Mouse (Mus musculus) erythroid progenitor cell, adult 5-6 weeks (primary cell): ENCODE data around the gene Gpr137. TPM values are rescaled to one million over a fixed set of nuclear protein-coding genes. Genes with fewer than 3 reads are reported as not detected.

Experiments
- ATAC-seq: replicated peaks from 2 replicates; pipeline ENCODE4 v1.8.0; 2016; ENCODE audit warnings: moderate number of reproducible peaks, mild to moderate bottlenecking, moderate TSS enrichment, inconsistent platforms; ENCODE audit not compliant: poor library complexity, low FRiP score, severe bottlenecking
- total RNA-seq, 2 experiments: library from RNA; stranded (forward) in 1 of 2; stranded (reverse) in 1 of 2; fragments of 150-400 nt in 1 of 2; fragments of 186-747, 209-891 nt in 1 of 2; gene quantifications; 2 replicates each; pipeline versions ENCODE4 v1.2.3 to v1.2.4; 2015 to 2017; ENCODE audit warnings: low replicate concordance in 2 of 2

Gene Gpr137
- total RNA-seq, 2 experiments from 2014 or later = 2.9 TPM; not detected in 1

- ATAC-seq = peak; percentile 69
Observed at GRCm38 (mm10) chr19:6974211-6975205, 32.2 kb upstream of the Gpr137 start, which contains the start of gene Ppp1r14b. TSS of gene Ppp1r14b (plus strand) at chr19:6974968.

- ATAC-seq = no peak
Observed at GRCm38 (mm10) chr19:6973581-6974190, 31.4 kb upstream of the Gpr137 start.

GRCm38 (mm10) chr19:6972247-6972917 lies 30.1 kb upstream of the Gpr137 start:
- no peak for ATAC-seq

DNA sequence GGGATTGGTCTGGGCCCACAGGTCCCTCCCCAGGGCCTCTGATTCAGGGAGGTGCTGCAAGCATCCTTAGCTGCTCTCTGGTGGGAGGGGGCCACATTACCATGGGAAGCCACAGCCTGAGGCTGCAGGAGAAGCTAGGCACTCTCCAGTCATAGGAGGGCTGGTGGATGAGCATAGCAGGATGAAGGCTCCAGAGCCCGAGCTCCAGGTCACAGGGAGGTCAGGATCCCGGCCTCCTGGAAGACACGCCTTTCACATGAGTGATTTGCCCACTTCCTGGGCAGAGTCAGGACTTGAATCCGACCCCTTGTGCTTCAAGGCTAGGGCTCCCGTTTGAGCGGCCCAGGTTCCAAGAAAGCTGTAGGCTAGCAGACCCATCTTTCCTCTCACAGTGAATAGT lies 29.4 kb upstream of the Gpr137 start:
- no peak for ATAC-seq

GRCm38 (mm10) chr19:6970460-6971085 lies 28.3 kb upstream of the Gpr137 start:
- ATAC-seq = no peak

DNA sequence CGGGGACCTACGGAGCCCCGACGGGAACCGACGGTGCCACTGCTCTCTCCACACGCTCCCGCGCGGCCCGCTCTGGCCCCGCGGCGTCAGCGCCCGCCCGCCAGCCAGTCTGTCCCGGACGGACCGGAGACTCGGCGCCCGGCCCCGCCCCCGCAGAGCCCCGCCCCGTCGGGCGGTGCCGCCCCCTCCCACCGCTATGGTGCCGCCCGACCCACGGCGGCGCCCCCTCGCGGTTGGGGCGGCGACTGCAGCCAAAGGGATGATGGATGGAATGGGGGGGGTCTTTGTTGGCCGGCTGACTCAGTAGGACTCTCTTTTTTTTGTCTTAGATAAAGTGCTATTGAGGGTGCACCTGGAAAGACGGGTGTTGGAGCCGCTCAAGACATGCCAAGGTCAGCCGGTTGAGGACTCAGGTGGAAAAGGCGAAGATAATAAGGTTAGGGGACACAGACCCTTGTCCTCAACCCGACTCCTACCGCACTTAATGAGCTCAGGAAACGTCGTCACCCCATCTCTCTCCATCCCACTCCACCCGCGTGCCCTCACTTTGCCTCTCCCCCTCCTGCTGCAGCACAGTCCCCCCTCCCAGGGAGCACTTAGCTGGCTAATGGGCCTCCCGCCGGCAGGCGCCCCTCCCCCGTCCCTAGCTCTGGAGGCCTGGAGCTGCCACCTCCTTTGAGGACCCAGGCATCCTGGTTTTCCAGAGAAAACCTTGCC lies 27.5 kb upstream of the Gpr137 start:
- ATAC-seq = peak; percentile 61

- ATAC-seq = no peak
Observed at GRCm38 (mm10) chr19:6969291-6969664, 27.0 kb upstream of the Gpr137 start.

- no peak for ATAC-seq
Observed at GRCm38 (mm10) chr19:6968491-6969271, 26.4 kb upstream of the Gpr137 start.

DNA sequence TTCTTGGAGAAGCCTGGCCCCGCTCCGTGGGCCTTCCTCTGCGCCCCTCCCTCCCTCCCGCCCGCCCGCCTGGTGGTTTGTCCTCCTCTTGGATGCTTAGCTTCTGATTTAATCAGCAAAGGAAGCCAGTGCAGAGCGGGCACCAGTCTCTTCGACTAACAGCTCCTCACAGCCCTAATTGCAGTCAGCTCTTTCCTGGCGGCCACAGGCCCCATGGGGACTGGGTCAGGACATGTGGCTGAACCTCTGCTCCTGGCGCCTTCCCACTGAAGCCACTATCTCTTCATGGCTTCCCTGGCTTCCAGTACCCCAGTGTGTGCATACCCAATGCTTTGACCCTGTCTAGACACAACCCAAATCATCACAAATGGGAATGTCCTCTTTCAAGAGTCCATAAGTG lies 14.2 kb upstream of the Gpr137 start:
- ATAC-seq = no peak

DNA sequence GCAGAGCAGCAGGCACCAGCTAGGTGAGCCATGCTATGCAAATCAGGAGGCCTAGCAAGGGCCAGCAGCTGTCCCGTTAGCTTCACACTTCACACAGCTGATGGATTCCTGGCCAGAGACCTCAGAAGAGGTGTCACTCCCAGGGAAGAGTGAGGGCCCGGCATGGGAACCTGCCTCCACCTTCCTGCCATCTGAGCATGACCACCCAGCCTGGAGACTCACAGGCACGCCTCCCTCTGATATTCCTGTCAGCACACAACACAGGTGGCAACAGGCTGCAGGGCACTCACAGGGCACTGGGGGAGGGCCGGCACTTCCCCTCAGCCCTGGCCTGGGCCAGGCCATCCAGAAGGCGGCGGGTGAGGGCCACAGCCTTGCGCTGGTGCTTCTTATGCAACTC lies 13.1 kb upstream of the Gpr137 start:
- no peak for ATAC-seq

- no peak for ATAC-seq
Observed at GRCm38 (mm10) chr19:6954046-6954445, 11.8 kb upstream of the Gpr137 start.

- ATAC-seq = no peak
Observed at GRCm38 (mm10) chr19:6952712-6953037, 10.4 kb upstream of the Gpr137 start.

GRCm38 (mm10) chr19:6951994-6952711 lies 9.9 kb upstream of the Gpr137 start:
- peak; percentile 31; the same call in 1 of the 2 replicates for ATAC-seq

DNA sequence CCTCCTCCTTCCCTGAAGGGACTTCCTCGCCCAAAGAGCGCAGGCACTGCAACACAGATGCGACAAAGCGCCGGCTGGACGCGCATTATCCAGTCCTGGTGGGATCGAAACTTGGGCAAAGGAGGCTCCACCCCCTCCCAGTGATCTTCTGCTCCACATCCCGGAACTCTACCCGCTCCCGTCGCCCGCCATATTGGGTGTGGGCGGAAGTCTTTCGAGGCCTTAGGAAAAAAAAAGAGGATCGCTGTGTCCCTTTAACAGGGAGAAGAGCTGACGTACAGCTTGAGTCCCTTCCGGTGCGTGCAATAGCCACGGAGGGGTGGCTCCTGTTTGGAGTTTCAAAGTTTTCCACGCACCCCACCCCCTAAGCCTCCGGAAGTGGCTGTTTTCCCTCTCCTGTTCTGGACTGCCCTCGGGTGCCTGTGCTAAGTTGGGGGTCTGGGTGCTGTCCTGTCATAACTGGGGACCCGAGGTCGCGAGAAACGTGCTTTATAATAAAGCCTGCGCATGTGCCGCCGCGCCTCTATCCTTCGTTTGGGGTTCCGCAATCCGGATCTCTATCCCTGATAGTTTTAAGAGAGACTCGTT lies 9.2 kb upstream of the Gpr137 start:
- ATAC-seq = peak; percentile 86

DNA sequence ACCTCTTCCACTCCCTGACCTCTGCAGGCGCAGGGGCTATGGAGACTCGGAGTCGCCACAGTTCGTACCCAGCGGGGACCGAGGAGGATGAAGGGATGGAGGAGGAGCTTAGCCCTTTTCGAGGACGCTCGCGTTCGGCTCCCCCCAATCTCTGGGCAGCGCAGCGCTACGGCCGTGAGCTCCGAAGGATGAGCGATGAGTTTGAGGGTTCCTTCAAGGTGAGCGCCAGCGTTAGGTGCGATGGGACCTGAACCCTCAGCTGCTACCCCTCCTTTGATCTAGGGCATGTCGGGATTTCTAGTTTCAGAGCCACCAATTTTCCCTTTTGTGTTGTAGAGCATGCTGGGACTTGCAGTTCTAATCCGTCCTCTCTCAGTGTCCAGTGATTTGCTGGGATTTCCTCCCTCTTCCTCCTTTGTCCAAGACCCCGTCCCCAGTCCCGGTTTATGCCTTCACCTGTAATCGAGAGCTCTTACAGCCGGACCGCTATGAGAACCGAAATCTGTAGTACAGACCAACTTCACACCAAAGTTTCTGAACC lies 8.4 kb upstream of the Gpr137 start:
- ATAC-seq = no peak

DNA sequence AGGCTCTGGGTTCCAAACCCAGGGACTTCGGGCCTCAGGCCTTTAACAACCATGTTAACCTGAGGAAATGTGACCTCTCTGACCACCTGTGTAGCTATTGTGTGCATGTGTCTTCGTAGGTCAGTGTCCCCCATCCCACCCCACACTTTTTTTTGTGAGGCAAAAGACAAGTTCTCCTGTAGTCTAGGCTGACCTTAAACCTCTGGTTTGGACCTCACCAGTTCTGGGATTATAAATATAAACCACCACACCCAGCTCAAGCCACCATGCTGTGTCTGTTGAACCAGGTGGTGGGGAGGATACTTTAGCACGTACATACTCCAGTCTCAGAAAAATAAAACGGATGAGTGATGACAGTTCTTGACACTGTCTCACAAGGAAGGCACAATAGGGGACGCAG lies 7.7 kb upstream of the Gpr137 start:
- ATAC-seq = no peak

DNA sequence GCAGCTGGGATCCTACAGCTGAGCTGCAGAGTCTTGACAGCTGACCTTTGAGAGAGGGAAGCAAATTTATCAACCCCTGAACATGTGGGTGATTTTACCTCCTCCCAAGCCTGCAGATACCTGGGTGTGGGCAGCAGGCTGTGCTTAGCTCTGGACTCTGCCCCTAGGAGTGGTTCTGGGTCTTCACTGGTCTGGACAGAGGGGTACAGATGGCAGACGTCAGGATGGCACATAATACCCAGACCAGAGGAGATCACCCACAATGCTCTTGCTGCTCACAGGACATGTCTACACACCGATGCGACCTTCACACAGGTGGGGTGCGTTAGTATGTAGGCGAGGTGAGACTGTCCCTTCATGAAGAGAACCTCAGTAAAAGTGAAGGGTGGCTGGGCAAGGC lies 7.3 kb upstream of the Gpr137 start:
- no peak for ATAC-seq

GRCm38 (mm10) chr19:6948186-6948585 lies 5.9 kb upstream of the Gpr137 start:
- ATAC-seq = no peak
